Mouse (Mus musculus): Measurements from ENCODE around the gene 2010300C02Rik. TPM values are rescaled to one million over a fixed set of nuclear protein-coding genes. Genes with fewer than 3 reads are reported as not detected.
A peak's percentile ranks its signal among the peaks of the same experiment; 100 is the strongest.

Gene 2010300C02Rik
- polyA plus RNA-seq, 1 experiment = 15.3 TPM

DNA sequence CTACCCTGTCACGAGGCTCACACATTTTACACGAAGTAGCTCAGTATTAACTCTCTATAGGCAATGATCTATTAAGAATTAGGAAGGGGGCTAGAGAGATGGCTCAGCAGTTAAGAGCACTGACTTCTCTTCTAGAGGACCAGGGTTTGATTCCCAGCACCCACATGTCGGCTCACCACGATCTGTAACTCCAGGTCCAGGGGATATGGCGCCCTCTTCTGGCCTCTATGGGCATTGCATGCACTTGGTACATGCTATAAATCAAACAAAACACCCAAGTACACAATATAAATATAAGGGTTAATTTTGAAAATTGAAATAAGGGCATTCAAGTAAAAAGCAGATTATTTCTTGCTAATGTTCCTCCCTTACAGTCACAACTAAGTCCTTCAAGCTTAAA lies 65.9 kb downstream of the 2010300C02Rik start:
- no peaks in the 10 kb centered on the region for H3K36me3 ChIP-seq (ENCODE audit: control insufficient read depth, insufficient read depth, low read length)
- no peaks in the 10 kb centered on the region for H3K27me3 ChIP-seq (ENCODE audit: control insufficient read depth, insufficient read depth, low read length)
- WGBS = 75% methylated on average over 5 of the region's 5 CpGs
- TF ChIP-seq CTCF (IDR thresholded peaks at IDR 0.05; ENCODE audit: extremely low read depth, insufficient read length, insufficient replicate concordance, low read depth, low read length) (peak; percentile 50; the same call in 1 of the 2 replicates), POLR2A (IDR thresholded peaks at IDR 0.05; ENCODE audit: low read depth, low read length) (no peak)
- H3K4me1 ChIP-seq (ENCODE audit: control insufficient read depth, insufficient read depth, insufficient read length, low read length) = no peaks in the 10 kb centered on the region
- no peak overlapping the region for H3K4me3 ChIP-seq (ENCODE audit: low read depth, low read length)
- no peak overlapping the region for H3K27ac ChIP-seq (ENCODE audit: insufficient read depth, low read depth, low read length)

DNA sequence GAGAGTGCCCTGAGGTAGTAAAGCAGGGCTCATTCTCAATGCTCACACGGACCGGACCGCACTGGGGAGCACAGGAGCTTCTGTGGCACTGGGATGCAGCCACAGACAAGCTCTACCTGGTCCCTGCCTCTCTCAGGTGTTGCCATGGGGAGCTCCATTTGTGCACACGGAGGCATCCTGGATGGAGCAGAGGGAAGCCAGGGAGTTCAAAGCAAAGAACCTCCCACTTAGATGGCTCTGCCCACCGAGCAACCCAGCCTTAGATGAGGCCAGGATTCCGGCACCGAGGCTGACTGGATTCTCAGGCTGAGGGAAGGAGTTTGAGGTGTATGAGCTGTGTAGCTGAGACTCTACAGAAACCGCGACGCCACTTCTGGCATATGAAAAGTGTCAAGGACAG lies 72.8 kb downstream of the 2010300C02Rik start:
- Histone ChIP-seq H3K4me1 (ENCODE audit: control insufficient read depth, insufficient read depth, insufficient read length, low read length) (no peaks in the 10 kb centered on the region), H3K4me3 (ENCODE audit: low read depth, low read length) (no peak overlapping the region), H3K27ac (ENCODE audit: insufficient read depth, low read depth, low read length) (no peak overlapping the region), H3K36me3 (ENCODE audit: control insufficient read depth, insufficient read depth, low read length) (no peaks in the 10 kb centered on the region; the same call in 1 of the 2 replicates), H3K27me3 (ENCODE audit: control insufficient read depth, insufficient read depth, low read length) (no peaks in the 10 kb centered on the region)
- 87% methylated on average over 10 of the region's 10 CpGs for WGBS
- TF ChIP-seq POLR2A (IDR thresholded peaks at IDR 0.05; ENCODE audit: low read depth, low read length) (no peak), CTCF (IDR thresholded peaks at IDR 0.05; ENCODE audit: extremely low read depth, insufficient read length, insufficient replicate concordance, low read depth, low read length) (no peak)

DNA sequence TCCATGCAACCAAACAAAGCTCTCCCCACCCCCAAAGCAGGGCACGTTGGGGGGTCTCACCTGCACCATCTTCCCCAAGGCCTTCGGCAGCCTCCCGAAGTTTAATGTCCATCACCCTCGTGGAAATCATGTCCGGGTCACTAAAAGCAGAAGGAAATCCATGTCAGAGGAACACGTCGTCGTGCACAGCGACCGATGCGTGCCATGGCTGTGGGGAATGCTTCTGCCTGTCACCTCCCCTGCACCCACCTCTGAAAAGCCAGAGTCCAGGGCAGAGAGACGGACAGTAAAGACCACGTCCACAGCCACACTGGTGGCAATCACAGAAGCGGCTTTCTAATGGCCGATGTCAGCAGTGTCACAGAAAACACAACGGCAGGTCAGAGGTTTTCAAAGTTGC lies 75.4 kb downstream of the 2010300C02Rik start:
- TF ChIP-seq POLR2A (IDR thresholded peaks at IDR 0.05; ENCODE audit: low read depth, low read length) (no peak), CTCF (IDR thresholded peaks at IDR 0.05; ENCODE audit: extremely low read depth, insufficient read length, insufficient replicate concordance, low read depth, low read length) (no peak)
- no peaks in the 10 kb centered on the region; the same call in 1 of the 2 replicates for H3K4me1 ChIP-seq (ENCODE audit: control insufficient read depth, insufficient read depth, insufficient read length, low read length)
- no peaks in the 10 kb centered on the region; the same call in 1 of the 2 replicates for H3K36me3 ChIP-seq (ENCODE audit: control insufficient read depth, insufficient read depth, low read length)
- 91% methylated on average over 16 of the region's 16 CpGs for WGBS
- no peak overlapping the region for H3K4me3 ChIP-seq (ENCODE audit: low read depth, low read length)
- H3K27ac ChIP-seq (ENCODE audit: insufficient read depth, low read depth, low read length) = no peak overlapping the region
- H3K27me3 ChIP-seq (ENCODE audit: control insufficient read depth, insufficient read depth, low read length) = no peaks in the 10 kb centered on the region

DNA sequence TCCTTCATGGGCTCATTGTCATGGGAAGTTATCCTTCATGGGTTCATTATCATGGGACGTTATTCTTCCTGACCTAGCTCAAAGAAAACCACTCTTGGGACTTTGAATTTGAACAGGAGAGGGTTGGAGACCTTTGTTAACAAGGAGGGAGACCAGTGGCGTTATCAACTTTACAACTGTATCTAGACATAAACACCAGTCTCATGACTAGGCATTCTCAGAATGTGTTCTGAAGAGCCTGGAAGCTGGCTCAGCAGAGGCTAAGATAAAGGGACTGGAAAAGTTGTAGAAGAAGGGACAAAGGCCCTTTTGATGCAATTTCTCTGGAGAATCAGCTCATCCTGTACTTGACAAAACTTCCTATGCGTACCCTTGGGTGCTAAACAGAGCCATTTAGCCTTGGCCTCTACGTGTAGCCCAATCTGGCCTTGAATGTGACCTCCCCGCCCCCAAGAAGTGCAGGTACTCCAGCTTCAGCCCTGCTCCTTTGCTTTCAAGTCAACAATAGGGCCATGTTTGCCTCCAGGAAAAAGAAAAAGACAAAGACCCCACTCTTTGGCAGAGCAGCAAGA lies 76.0 kb downstream of the 2010300C02Rik start:
- no peak overlapping the region for H3K4me3 ChIP-seq (ENCODE audit: low read depth, low read length)
- no peak overlapping the region for H3K27ac ChIP-seq (ENCODE audit: insufficient read depth, low read depth, low read length)
- no peaks in the 10 kb centered on the region for H3K27me3 ChIP-seq (ENCODE audit: control insufficient read depth, insufficient read depth, low read length)
- no peaks in the 10 kb centered on the region; the same call in 1 of the 2 replicates for H3K36me3 ChIP-seq (ENCODE audit: control insufficient read depth, insufficient read depth, low read length)
- 85% methylated on average over 5 of the region's 5 CpGs for WGBS
- TF ChIP-seq POLR2A (IDR thresholded peaks at IDR 0.05; ENCODE audit: low read depth, low read length) (no peak), CTCF (IDR thresholded peaks at IDR 0.05; ENCODE audit: extremely low read depth, insufficient read length, insufficient replicate concordance, low read depth, low read length) (no peak)
- no peaks in the 10 kb centered on the region; the same call in 1 of the 2 replicates for H3K4me1 ChIP-seq (ENCODE audit: control insufficient read depth, insufficient read depth, insufficient read length, low read length)

DNA sequence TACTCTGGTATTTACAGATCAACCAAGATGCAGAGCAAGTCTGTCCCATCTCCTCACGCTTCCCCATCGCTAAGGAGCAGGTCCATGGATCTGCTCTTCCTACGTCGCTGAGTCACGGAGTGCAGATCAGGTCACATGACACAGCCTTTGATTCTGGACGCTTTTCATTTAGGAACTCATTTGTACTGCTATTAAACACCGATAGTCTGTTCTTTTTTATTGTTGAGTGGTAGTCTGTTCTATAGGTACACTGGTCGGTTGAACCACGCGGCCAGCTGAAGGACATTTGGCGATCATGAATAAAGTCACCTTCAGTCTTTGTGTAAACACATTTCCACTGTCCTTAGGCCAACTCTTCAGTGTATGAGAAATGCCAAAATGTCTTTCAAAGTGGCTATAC lies 78.5 kb downstream of the 2010300C02Rik start:
- no peak overlapping the region for H3K27ac ChIP-seq (ENCODE audit: insufficient read depth, low read depth, low read length)
- no peaks in the 10 kb centered on the region for H3K27me3 ChIP-seq (ENCODE audit: control insufficient read depth, insufficient read depth, low read length)
- TF ChIP-seq POLR2A (IDR thresholded peaks at IDR 0.05; ENCODE audit: low read depth, low read length) (no peak), CTCF (IDR thresholded peaks at IDR 0.05; ENCODE audit: extremely low read depth, insufficient read length, insufficient replicate concordance, low read depth, low read length) (no peak)
- peaks cover 6% of the 10 kb centered on the region for H3K36me3 ChIP-seq (ENCODE audit: control insufficient read depth, insufficient read depth, low read length)
- H3K4me3 ChIP-seq (ENCODE audit: low read depth, low read length) = no peak overlapping the region
- 87% methylated on average over 11 of the region's 11 CpGs for WGBS
- H3K4me1 ChIP-seq (ENCODE audit: control insufficient read depth, insufficient read depth, insufficient read length, low read length) = no peaks in the 10 kb centered on the region; the same call in 1 of the 2 replicates

DNA sequence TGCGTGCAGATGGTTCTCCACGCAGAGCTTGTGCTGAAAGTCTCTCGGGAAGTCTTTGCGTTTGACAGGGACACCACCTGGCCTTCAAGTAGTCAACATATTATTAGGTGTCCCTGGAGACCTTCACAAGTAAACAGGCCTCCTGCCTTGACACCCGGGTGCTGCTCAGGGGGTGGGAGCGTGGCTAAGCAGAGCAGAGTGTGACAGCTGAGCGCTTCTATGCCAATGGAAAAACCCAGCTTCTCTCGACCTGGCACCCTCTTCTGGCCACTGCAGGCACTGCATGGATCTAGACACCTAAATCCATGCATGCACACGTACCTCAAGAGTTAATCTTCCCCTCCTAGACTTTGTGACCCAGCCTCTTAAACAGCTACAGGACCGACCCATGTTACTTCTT lies 80.8 kb downstream of the 2010300C02Rik start:
- Histone ChIP-seq H3K27ac (ENCODE audit: insufficient read depth, low read depth, low read length) (no peak overlapping the region), H3K36me3 (ENCODE audit: control insufficient read depth, insufficient read depth, low read length) (peaks cover 6% of the 10 kb centered on the region), H3K27me3 (ENCODE audit: control insufficient read depth, insufficient read depth, low read length) (no peaks in the 10 kb centered on the region), H3K4me3 (ENCODE audit: low read depth, low read length) (no peak overlapping the region), H3K4me1 (ENCODE audit: control insufficient read depth, insufficient read depth, insufficient read length, low read length) (no peaks in the 10 kb centered on the region; the same call in 1 of the 2 replicates)
- TF ChIP-seq CTCF (IDR thresholded peaks at IDR 0.05; ENCODE audit: extremely low read depth, insufficient read length, insufficient replicate concordance, low read depth, low read length) = peak; percentile 81; the same call in 1 of the 2 replicates
- TF ChIP-seq POLR2A (IDR thresholded peaks at IDR 0.05; ENCODE audit: low read depth, low read length) = no peak
- 18% methylated on average over 10 of the region's 10 CpGs for WGBS

DNA sequence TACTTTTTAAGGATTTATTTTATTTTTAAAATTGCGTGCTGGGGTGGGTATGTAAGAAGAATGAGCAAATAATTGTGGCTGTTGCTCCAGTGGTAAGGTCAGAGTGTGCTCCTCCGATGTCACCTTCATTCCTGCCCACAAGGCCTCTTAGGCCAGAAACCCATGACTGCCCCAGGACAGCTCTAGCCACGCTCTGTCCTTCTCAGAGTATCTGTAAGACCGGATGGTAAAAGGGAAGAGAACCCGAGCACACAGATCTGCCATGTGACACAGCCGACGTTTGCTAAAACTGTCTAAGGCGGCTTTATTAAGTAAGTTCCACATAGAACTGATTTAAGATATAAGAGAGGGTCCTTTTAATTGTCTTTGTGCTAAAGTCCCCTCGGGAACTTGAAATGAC lies 81.3 kb downstream of the 2010300C02Rik start:
- TF ChIP-seq CTCF (IDR thresholded peaks at IDR 0.05; ENCODE audit: extremely low read depth, insufficient read length, insufficient replicate concordance, low read depth, low read length) (no peak), POLR2A (IDR thresholded peaks at IDR 0.05; ENCODE audit: low read depth, low read length) (no peak)
- Histone ChIP-seq H3K4me1 (ENCODE audit: control insufficient read depth, insufficient read depth, insufficient read length, low read length) (peaks cover 3% of the 10 kb centered on the region; the same call in 1 of the 2 replicates), H3K36me3 (ENCODE audit: control insufficient read depth, insufficient read depth, low read length) (peaks cover 6% of the 10 kb centered on the region), H3K27ac (ENCODE audit: insufficient read depth, low read depth, low read length) (no peak overlapping the region), H3K4me3 (ENCODE audit: low read depth, low read length) (no peak overlapping the region), H3K27me3 (ENCODE audit: control insufficient read depth, insufficient read depth, low read length) (no peaks in the 10 kb centered on the region)
- 77% methylated on average over 9 of the region's 9 CpGs for WGBS
